Mouse (Mus musculus) ES-Bruce4 (cell line): Measurements from ENCODE around the gene Ctnna2. TPM values are rescaled to one million over a fixed set of nuclear protein-coding genes. Genes with fewer than 3 reads are reported as not detected.

ENCODE experiments used
- H3K27ac ChIP-seq: 2 replicates; pipeline ENCODE4 v1.5.1; 2012; ENCODE audit warnings: low read length, inconsistent platforms; ENCODE audit not compliant: insufficient read depth
- H3K27me3 ChIP-seq: 2 replicates; pipeline ENCODE4 v1.6.1; 2012; ENCODE audit warnings: mild to moderate bottlenecking, low read length, inconsistent platforms; ENCODE audit not compliant: control insufficient read depth, poor library complexity, insufficient read depth, severe bottlenecking
- H3K36me3 ChIP-seq: 2 replicates; pipeline ENCODE4 v1.6.1; 2012; ENCODE audit warnings: inconsistent platforms, mild to moderate bottlenecking, low read length, moderate library complexity; ENCODE audit not compliant: control insufficient read depth, poor library complexity, insufficient read depth, severe bottlenecking
- H3K4me1 ChIP-seq: one replicate; pipeline ENCODE4 v1.8.1; 2011; ENCODE audit warnings: low read length; ENCODE audit not compliant: control insufficient read depth, insufficient read depth
- H3K4me3 ChIP-seq: 2 replicates; pipeline ENCODE4 v1.5.1; 2011; ENCODE audit warnings: low read depth, mild to moderate bottlenecking, low read length
- H3K9ac ChIP-seq: 2 replicates; pipeline ENCODE4 v1.6.1; 2012; ENCODE audit warnings: low read depth, mild to moderate bottlenecking, inconsistent platforms; ENCODE audit not compliant: poor library complexity, severe bottlenecking
- H3K9me3 ChIP-seq: replicated peaks from 2 replicates; pipeline ENCODE4 v1.6.1; 2012; ENCODE audit warnings: mild to moderate bottlenecking, low read length, inconsistent platforms; ENCODE audit not compliant: control insufficient read depth, poor library complexity, insufficient read depth, severe bottlenecking
- CTCF ChIP-seq: IDR thresholded peaks from one replicate; pipeline ENCODE4 v1.8.1; 2011; ENCODE audit warnings: low read depth, low read length
- EP300 ChIP-seq: IDR thresholded peaks from 2 replicates; pipeline ENCODE4 v1.6.1; 2011; ENCODE audit warnings: low read depth, low read length; ENCODE audit not compliant: insufficient read depth
- POLR2A ChIP-seq: IDR thresholded peaks from one replicate; pipeline ENCODE4 v1.8.1; 2011; ENCODE audit warnings: low read length; ENCODE audit not compliant: insufficient read depth
- polyA plus RNA-seq: library from polyadenylated mRNA; stranded (reverse); fragments of >200 nt; gene quantifications from 2 replicates; pipeline ENCODE4 v1.2.4, GENCODE M21; 2011; ENCODE audit warnings: low read depth; ENCODE audit not compliant: missing spikeins, insufficient read depth, insufficient read length

The Ctnna2 gene
- polyA plus RNA-seq, 1 experiment = 0.76 TPM

- no peak overlapping the region for H3K9ac ChIP-seq
Observed at GRCm38 (mm10) chr6:77441051-77441450, 538.4 kb downstream of the Ctnna2 start.

GRCm38 (mm10) chr6:77430381-77430780 is 549.1 kb downstream of the Ctnna2 start:
- no peaks in the 10 kb centered on the region for H3K9me3 ChIP-seq
- H3K36me3 ChIP-seq = no peaks in the 10 kb centered on the region
- H3K27me3 ChIP-seq = no peaks in the 10 kb centered on the region
- no peaks in the 10 kb centered on the region for H3K4me1 ChIP-seq
- H3K4me3 ChIP-seq = no peak overlapping the region
- no peak overlapping the region for H3K9ac ChIP-seq
- no peak for TF ChIP-seq EP300
- TF ChIP-seq POLR2A = no peak
- no peak for TF ChIP-seq CTCF
- H3K27ac ChIP-seq = no peak overlapping the region

More at GRCm38 (mm10) chr6:77441051-77441450, 538.4 kb downstream of the Ctnna2 start:
- no peak for TF ChIP-seq POLR2A
- TF ChIP-seq CTCF = no peak
- TF ChIP-seq EP300 = no peak
- Histone ChIP-seq H3K9me3 (no peaks in the 10 kb centered on the region), H3K27me3 (no peaks in the 10 kb centered on the region), H3K4me3 (no peak overlapping the region), H3K27ac (no peak overlapping the region), H3K36me3 (no peaks in the 10 kb centered on the region), H3K4me1 (no peaks in the 10 kb centered on the region)

- Histone ChIP-seq H3K4me1 (no peaks in the 10 kb centered on the region), H3K27me3 (no peaks in the 10 kb centered on the region), H3K9me3 (no peaks in the 10 kb centered on the region), H3K9ac (no peak overlapping the region), H3K36me3 (no peaks in the 10 kb centered on the region), H3K4me3 (no peak overlapping the region), H3K27ac (no peak overlapping the region)
- TF ChIP-seq EP300 = no peak
Observed at GRCm38 (mm10) chr6:77425746-77426145, 553.8 kb downstream of the Ctnna2 start.

- Histone ChIP-seq H3K36me3 (no peaks in the 10 kb centered on the region), H3K4me1 (no peaks in the 10 kb centered on the region), H3K9ac (no peak overlapping the region), H3K4me3 (no peak overlapping the region), H3K27me3 (no peaks in the 10 kb centered on the region), H3K27ac (no peak overlapping the region), H3K9me3 (no peaks in the 10 kb centered on the region)
- no peak for TF ChIP-seq EP300
- TF ChIP-seq POLR2A = no peak
- no peak for TF ChIP-seq CTCF
Observed at GRCm38 (mm10) chr6:77424826-77425225, 554.7 kb downstream of the Ctnna2 start.

- H3K36me3 ChIP-seq = no peaks in the 10 kb centered on the region
- no peak overlapping the region for H3K4me3 ChIP-seq
- H3K27me3 ChIP-seq = no peaks in the 10 kb centered on the region
- TF ChIP-seq CTCF = no peak
- no peak for TF ChIP-seq EP300
- TF ChIP-seq POLR2A = no peak
- no peaks in the 10 kb centered on the region for H3K9me3 ChIP-seq
- no peak overlapping the region for H3K9ac ChIP-seq
- H3K27ac ChIP-seq = no peak overlapping the region
- no peaks in the 10 kb centered on the region for H3K4me1 ChIP-seq
Observed at GRCm38 (mm10) chr6:77421564-77422139, 557.8 kb downstream of the Ctnna2 start.

- H3K4me3 ChIP-seq = no peak overlapping the region
- no peaks in the 10 kb centered on the region for H3K4me1 ChIP-seq
- no peaks in the 10 kb centered on the region for H3K9me3 ChIP-seq
- H3K27me3 ChIP-seq = no peaks in the 10 kb centered on the region
- H3K27ac ChIP-seq = no peak overlapping the region
- no peak for TF ChIP-seq CTCF
- no peak for TF ChIP-seq POLR2A
- no peak for TF ChIP-seq EP300
- no peak overlapping the region for H3K9ac ChIP-seq
- no peaks in the 10 kb centered on the region for H3K36me3 ChIP-seq
Observed at GRCm38 (mm10) chr6:77416999-77417398, 562.5 kb downstream of the Ctnna2 start.
